12 mouse cellular contexts compared by ENCODE assay signal in the genomic region with DNA sequence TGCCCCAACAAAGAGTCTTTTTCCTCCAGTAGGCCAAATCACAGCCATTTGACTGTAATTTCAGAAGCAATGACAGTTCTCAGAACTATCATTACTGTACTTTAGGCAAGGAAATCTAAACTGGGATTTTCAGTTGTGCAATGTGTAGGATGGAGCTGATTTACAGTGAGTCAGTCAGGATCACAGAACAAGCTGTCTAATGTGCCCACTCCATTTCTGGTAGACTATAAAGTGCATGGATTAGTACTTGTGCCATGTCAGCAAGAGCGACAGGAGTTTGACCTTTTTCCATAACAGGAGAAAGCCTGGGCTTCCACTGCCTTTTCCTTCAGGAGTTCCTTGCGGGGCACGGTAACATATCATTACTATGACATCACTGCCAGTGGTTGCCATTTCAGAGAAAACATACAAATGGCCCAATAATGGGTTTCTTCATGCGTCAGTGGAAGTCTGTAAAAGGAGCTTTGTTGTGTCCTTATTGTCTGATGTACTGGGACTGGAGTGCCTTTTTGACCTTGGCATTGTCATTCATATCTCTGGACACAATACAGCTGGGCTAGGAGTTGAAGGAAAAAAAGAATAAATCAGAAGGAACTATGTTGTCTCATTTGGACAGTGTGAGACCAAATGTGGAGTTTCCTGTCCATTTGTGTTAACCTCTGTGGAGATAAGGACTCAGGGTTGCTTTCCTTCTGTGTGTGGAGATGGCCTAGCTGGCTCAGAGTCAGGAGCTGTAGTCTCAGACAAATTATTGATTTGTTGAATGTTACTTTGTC.
DNase-seq lines count a peak whose midpoint lies in the region; ATAC-seq and TF ChIP-seq lines count a peak whose summit lies in the region.
"Had no signal": no experiment of that assay in that cellular context is flagged by ENCODE, and none has a peak within 500 bp of the region (broad histone marks: within the 10 kb centered on the region; RNA-seq: fewer than 3 reads in every experiment).

No protein-coding gene starts in this region.

- no peaks in the 10 kb centered on the region for H3K36me3 ChIP-seq in heart, embryonic 13.5 days
- no peaks in the 10 kb centered on the region for H3K36me3 ChIP-seq in kidney, postnatal 0 days (ENCODE audit: insufficient read depth, low read length)
- H3K36me3 ChIP-seq: hindbrain, embryonic 13.5 days; limb, embryonic 10.5 days had no signal

- ATAC-seq in heart, embryonic 13.5 days (ENCODE audit: extremely low read depth, insufficient number of reproducible peaks, low FRiP score, low TSS enrichment), result no peak
- peak; percentile 89 for ATAC-seq in kidney, postnatal 0 days (replicated peaks; ENCODE audit: low FRiP score, low read depth)

- peaks cover 10% of the 10 kb centered on the region for H3K4me1 ChIP-seq in heart, embryonic 13.5 days
- H3K4me1 ChIP-seq in kidney, postnatal 0 days (replicated peaks; ENCODE audit: insufficient read depth, low read length), result no peaks in the 10 kb centered on the region

- WGBS in heart, embryonic 13.5 days, result 41% methylated on average over 4 of the region's 4 CpGs
- 14% methylated on average over 4 of the region's 4 CpGs for WGBS in kidney, postnatal 0 days

- no peaks in the 10 kb centered on the region for H3K9me3 ChIP-seq in heart, embryonic 13.5 days
- no peaks in the 10 kb centered on the region for H3K9me3 ChIP-seq in kidney, postnatal 0 days (replicated peaks; ENCODE audit: low read length)
- H3K9me3 ChIP-seq: limb, embryonic 10.5 days had no signal

- no peak for TF ChIP-seq CTCF in kidney, postnatal 0 days (IDR thresholded peaks at IDR 0.05; ENCODE audit: low read depth)

- DNase-seq in heart, adult 9 months (ENCODE audit: low spot score in 2 of 2), result no peak
- DNase-seq in right cerebral cortex, adult 18-20 months, result peak; percentile 13
- no peak for DNase-seq in right cerebral cortex, postnatal 10 days (ENCODE audit: low spot score in 2 of 2)
- peak; percentile 91 for DNase-seq in kidney, postnatal 0 days (ENCODE audit: low spot score)
- DNase-seq in telencephalon, adult 2 months (ENCODE audit: low read depth, low spot score), result peak; percentile 23
- DNase-seq in thymus, postnatal 4 days, result no peak
- DNase-seq in testis, postnatal 14 days (ENCODE audit: low spot score), result no peak

- no peak overlapping the region for H3K9ac ChIP-seq in heart, embryonic 13.5 days
- no peak overlapping the region for H3K9ac ChIP-seq in kidney, postnatal 0 days (ENCODE audit: low read depth, low read length)
- H3K9ac ChIP-seq: hindbrain, embryonic 13.5 days had no signal

- H3K4me2 ChIP-seq in heart, embryonic 13.5 days, result no peak overlapping the region
- no peak overlapping the region for H3K4me2 ChIP-seq in kidney, postnatal 0 days (ENCODE audit: low read length)
- H3K4me2 ChIP-seq: hindbrain, embryonic 13.5 days had no signal

- H3K27me3 ChIP-seq in heart, embryonic 13.5 days (replicated peaks), result no peaks in the 10 kb centered on the region
- H3K27me3 ChIP-seq in kidney, postnatal 0 days (ENCODE audit: insufficient read depth, low read length), result no peaks in the 10 kb centered on the region
- H3K27me3 ChIP-seq: hindbrain, embryonic 13.5 days had no signal

- no peak overlapping the region for H3K4me3 ChIP-seq in heart, embryonic 13.5 days
- no peak overlapping the region for H3K4me3 ChIP-seq in kidney, postnatal 0 days (replicated peaks; ENCODE audit: low read depth, low read length)
- H3K4me3 ChIP-seq: erythroblast, embryonic 14.5 days; hindbrain, embryonic 13.5 days; limb, embryonic 10.5 days; myocyte had no signal

- H3K27ac ChIP-seq in heart, embryonic 13.5 days (replicated peaks), result peak overlapping the region; percentile 43
- H3K27ac ChIP-seq in kidney, postnatal 0 days, result peak overlapping the region; percentile 76
- H3K27ac ChIP-seq: hindbrain, embryonic 13.5 days; limb, embryonic 10.5 days had no signal

Comparison
In these comparisons a context has a peak if more than half of its experiments do, and no peak if none do; other contexts are left out.
1. DNase-seq: peak in right cerebral cortex, adult 18-20 months (single experiment), kidney, postnatal 0 days (single experiment) and telencephalon, adult 2 months (single experiment); none in heart, adult 9 months (0 of 2), right cerebral cortex, postnatal 10 days (0 of 2), thymus, postnatal 4 days (single experiment) and testis, postnatal 14 days (single experiment).